Mouse (Mus musculus) MEL (cell line): Measurements from ENCODE around the gene Nepro.

Experiments
- MYC ChIP-seq: IDR thresholded peaks from 2 replicates; pipeline ENCODE4 v1.6.1; 2011; ENCODE audit warnings: low read depth, mild to moderate bottlenecking, low read length, improper control_type of control experiment, moderate library complexity
- POLR2A ChIP-seq, 2 experiments: IDR thresholded peaks; 2 replicates each; pipeline ENCODE4 v1.6.1; 2011 to 2012; ENCODE audit warnings: low read length in 2 of 2, mild to moderate bottlenecking in 2 of 2, control low read depth in 1 of 2, improper control_type of control experiment in 1 of 2, low read depth in 1 of 2, moderate library complexity in 1 of 2; ENCODE audit not compliant: control insufficient read depth in 1 of 2, insufficient read depth in 1 of 2, poor library complexity in 1 of 2

- TF ChIP-seq MYC = no peak
- no peak for TF ChIP-seq POLR2A (IDR thresholded peaks at IDR 0.05; ENCODE audit: control insufficient read depth in 1 of 2, insufficient read depth in 1 of 2, low read depth in 1 of 2, low read length in 2 of 2, poor library complexity in 1 of 2)
These were observed 20.6 kb upstream of the Nepro start for GRCm38 (mm10) chr16:44703458-44703857.
